Mouse (Mus musculus) gastrocnemius, adult 2 months (tissue): ENCODE measurements around the gene Gm44965. TPM values are rescaled to one million over a fixed set of nuclear protein-coding genes. Genes with fewer than 3 reads are reported as not detected.
"Not testable (repeated sequence)": the region's sequence is repeated elsewhere in the genome, so short reads cannot be mapped to it uniquely, and the experiment has no call there.

ENCODE experiments used
- DNase-seq: peaks from one replicate; pipeline ENCODE4 v3.0.0; 2022
- H3K27ac ChIP-seq: fragments of 200-600 bp; 2 replicates; pipeline ENCODE4 v1.8.1; 2022; ENCODE audit warnings: mild to moderate bottlenecking
- H3K4me3 ChIP-seq: fragments of 200-600 bp; 2 replicates; pipeline ENCODE4 v1.8.1; 2022; ENCODE audit warnings: mild to moderate bottlenecking, moderate library complexity
- CTCF ChIP-seq: fragments of 200-600 bp; IDR thresholded peaks from 2 replicates; pipeline ENCODE4 v1.8.1; 2022; ENCODE audit warnings: antibody characterized with exemption, mild to moderate bottlenecking, moderate library complexity
- intact Hi-C: fragments of 180-260 bp; cut with DNase I; formaldehyde crosslinking; loops from one replicate; pipeline ENCODE4 v1.15.1; 2025
- total RNA-seq, 2 experiments: library from RNA; stranded (reverse); gene quantifications; 2 replicates each; pipeline ENCODE4 v1.2.3; 2021

Gm44965 gene
- total RNA-seq, 2 experiments from 2014 or later = not detected

- no peak for TF ChIP-seq CTCF
- H3K27ac ChIP-seq = no peak overlapping the region
- DNase-seq = no peak
- intact Hi-C loops = no loop called here
- H3K4me3 ChIP-seq = no peak overlapping the region
Measured at GRCm38 (mm10) chr6:48609512-48609911, 15.8 kb downstream of the Gm44965 start.

- Histone ChIP-seq H3K4me3 (no peak overlapping the region), H3K27ac (no peak overlapping the region)
- TF ChIP-seq CTCF = no peak
- intact Hi-C loops = no loop called here
- DNase-seq = no peak
Measured at GRCm38 (mm10) chr6:48610657-48611056, 16.9 kb downstream of the Gm44965 start.

- TF ChIP-seq CTCF = no peak
- Histone ChIP-seq H3K27ac (no peak overlapping the region), H3K4me3 (no peak overlapping the region)
- no peak for DNase-seq
- intact Hi-C loops = no loop called here
Measured at GRCm38 (mm10) chr6:48613464-48613863, 19.7 kb downstream of the Gm44965 start.

GRCm38 (mm10) chr6:48614756-48615155 lies 21.0 kb downstream of the Gm44965 start:
- Histone ChIP-seq H3K4me3 (no peak overlapping the region), H3K27ac (no peak overlapping the region)
- intact Hi-C loops = no loop called here
- DNase-seq = no peak
- no peak for TF ChIP-seq CTCF

- H3K27ac ChIP-seq = no peak overlapping the region
- no peak for DNase-seq
- TF ChIP-seq CTCF = no peak
- intact Hi-C loops = no loop called here
- no peak overlapping the region for H3K4me3 ChIP-seq
Measured at GRCm38 (mm10) chr6:48620031-48620430, 26.3 kb downstream of the Gm44965 start.

- DNase-seq, intact Hi-C loops, H3K4me3 ChIP-seq, H3K27ac ChIP-seq: not testable (repeated sequence)
Measured at GRCm38 (mm10) chr6:48622186-48622843, 28.6 kb downstream of the Gm44965 start.

- intact Hi-C loops = no loop called here
- H3K4me3 ChIP-seq = no peak overlapping the region
- H3K27ac ChIP-seq = no peak overlapping the region
- no peak for DNase-seq
- TF ChIP-seq CTCF = no peak
Measured at GRCm38 (mm10) chr6:48623460-48623859, 29.7 kb downstream of the Gm44965 start.

- no peak for TF ChIP-seq CTCF
- Histone ChIP-seq H3K27ac (peak within 1 kb of the TSS; percentile 70), H3K4me3 (peak within 1 kb of the TSS; percentile 81)
- no peak for DNase-seq
- intact Hi-C loops = no loop called here
Measured at GRCm38 (mm10) chr6:48626464-48626863, 32.7 kb downstream of the Gm44965 start, which contains the start of gene AI854703. Gene AI854703 (plus strand): TSS chr6:48626764.

GRCm38 (mm10) chr6:48626984-48627383 lies 33.2 kb downstream of the Gm44965 start:
- intact Hi-C loops = no loop called here

GRCm38 (mm10) chr6:48627511-48627924 lies 33.8 kb downstream of the Gm44965 start:
- no peak for TF ChIP-seq CTCF
- intact Hi-C loops = no loop called here
- no peak for DNase-seq
- peak overlapping the region; percentile 81 for H3K4me3 ChIP-seq
- H3K27ac ChIP-seq = peak overlapping the region; percentile 70

More at GRCm38 (mm10) chr6:48626984-48627383, 33.2 kb downstream of the Gm44965 start:
- peak; percentile 29 for TF ChIP-seq CTCF
- peak overlapping the region; percentile 70 for H3K27ac ChIP-seq
- peak; percentile 76 for DNase-seq
- H3K4me3 ChIP-seq = peak overlapping the region; percentile 81

- intact Hi-C loops = no loop called here
Measured at GRCm38 (mm10) chr6:48628377-48628776, 34.6 kb downstream of the Gm44965 start.

GRCm38 (mm10) chr6:48628808-48629660 lies 35.3 kb downstream of the Gm44965 start:
- peak overlapping the region; percentile 71 for H3K4me3 ChIP-seq
- peak overlapping the region; percentile 35; the same call in 1 of the 2 replicates for H3K27ac ChIP-seq
- peak; percentile 40 for DNase-seq
- intact Hi-C loops = no loop called here
- no peak for TF ChIP-seq CTCF

More at GRCm38 (mm10) chr6:48628377-48628776, 34.6 kb downstream of the Gm44965 start:
- no peak for TF ChIP-seq CTCF
- Histone ChIP-seq H3K27ac (no peak overlapping the region), H3K4me3 (no peak overlapping the region)
- DNase-seq = no peak

GRCm38 (mm10) chr6:48629661-48630034 lies 35.9 kb downstream of the Gm44965 start:
- peak overlapping the region; percentile 35; the same call in 1 of the 2 replicates for H3K27ac ChIP-seq
- intact Hi-C loops = no loop called here
- TF ChIP-seq CTCF = no peak
- no peak for DNase-seq
- H3K4me3 ChIP-seq = peak overlapping the region; percentile 71
